In genomic region chr9:58159855-58160254, GRCm38 (mm10) we compare ENCODE assay signal across 10 mouse cellular contexts. TPM values are rescaled to one million over a fixed set of nuclear protein-coding genes. Genes with fewer than 3 reads are reported as not detected.
DNase-seq lines count a peak whose midpoint lies in the region; ATAC-seq and TF ChIP-seq lines count a peak whose summit lies in the region.
"Had no signal": no experiment of that assay in that cellular context is flagged by ENCODE, and none has a peak within 500 bp of the region (broad histone marks: within the 10 kb centered on the region; RNA-seq: fewer than 3 reads in every experiment).

No protein-coding gene starts in this region.

- no peak for TF ChIP-seq POLR2A in brain, embryonic 14.5 days (IDR thresholded peaks at IDR 0.05; ENCODE audit: borderline replicate concordance, extremely low read depth, insufficient read depth, insufficient read length, poor library complexity, severe bottlenecking)

- H3K4me3 ChIP-seq in kidney, embryonic 16.5 days (ENCODE audit: low read length) = no peak overlapping the region
- H3K4me3 ChIP-seq: liver, embryonic 13.5 days had no signal

- H3K9ac ChIP-seq in kidney, embryonic 16.5 days (replicated peaks; ENCODE audit: low read length) = peak overlapping the region; percentile 9; the same call in 1 of the 2 replicates
- H3K9ac ChIP-seq: liver, embryonic 13.5 days had no signal

- no peaks in the 10 kb centered on the region for H3K27me3 ChIP-seq in kidney, embryonic 16.5 days (ENCODE audit: insufficient read depth, low read length)
- H3K27me3 ChIP-seq: liver, embryonic 13.5 days had no signal

- no peak for DNase-seq in kidney, postnatal 36 days
- DNase-seq in brain, embryonic 14.5 days (ENCODE audit: low read depth) = peak; percentile 37
- peak; percentile 57 for DNase-seq in gastrocnemius, postnatal 25 days
- peak; percentile 36 to 40 for DNase-seq in left cerebral cortex, postnatal 36 days (ENCODE audit: low spot score in 2 of 2)
- no peak for DNase-seq in embryo, embryonic 10.5 days (ENCODE audit: low spot score)
- DNase-seq in adrenal gland, postnatal 25 days = no peak
- DNase-seq: liver, embryonic 13.5 days had no signal

- H3K36me3 ChIP-seq in kidney, embryonic 16.5 days (ENCODE audit: insufficient read depth, low read length) = no peaks in the 10 kb centered on the region
- H3K36me3 ChIP-seq: G1E; liver, embryonic 13.5 days had no signal

- H3K9me3 ChIP-seq in kidney, embryonic 16.5 days (ENCODE audit: low read length) = no peaks in the 10 kb centered on the region
- H3K9me3 ChIP-seq: G1E; liver, embryonic 13.5 days had no signal

- no peak for TF ChIP-seq CTCF in brain, embryonic 14.5 days (IDR thresholded peaks at IDR 0.05; ENCODE audit: borderline replicate concordance, extremely low read depth, insufficient read depth, insufficient read length)

- 45% methylated on average over 4 of the region's 4 CpGs for WGBS in kidney, embryonic 16.5 days

- no peak for ATAC-seq in kidney, embryonic 16.5 days (ENCODE audit: low FRiP score, low TSS enrichment)
- ATAC-seq in megakaryocyte, adult 5-6 weeks (ENCODE audit: poor library complexity, severe bottlenecking) = no peak

- H3K4me2 ChIP-seq in kidney, embryonic 16.5 days (replicated peaks; ENCODE audit: low read depth, low read length) = no peak overlapping the region
- H3K4me2 ChIP-seq: liver, embryonic 13.5 days had no signal

- intact Hi-C loops in left cerebral cortex, postnatal 36 days (cut with DNase I) = no loop called here

- H3K4me1 ChIP-seq in kidney, embryonic 16.5 days (ENCODE audit: insufficient read depth, low read length) = peaks cover 44% of the 10 kb centered on the region
- H3K4me1 ChIP-seq: liver, embryonic 13.5 days had no signal

- H3K27ac ChIP-seq in kidney, embryonic 16.5 days (ENCODE audit: low read length) = peak overlapping the region; percentile 97
- H3K27ac ChIP-seq: liver, embryonic 13.5 days had no signal

RNA-seq across cellular contexts. Expression of gene Ccdc33, which starts 41.2 kb away (rescaled TPM):
- 0.13 and 0.21 TPM in 2 replicates for polyA plus RNA-seq in kidney, embryonic 16.5 days (2015; fragmentation: Nextera tagmentation; extraction: Ambion mirVana)
- 0.89 and 1.2 TPM in 2 replicates for polyA plus RNA-seq in brain, embryonic 14.5 days (2012; rRNA removed)
- total RNA-seq in gastrocnemius, postnatal 25 days (2021) = not detected
- 1 to 10 TPM in 1 of 2 experiments, under 1 TPM in 1; 0.49 to 1.1 TPM for total RNA-seq in left cerebral cortex, postnatal 36 days (2021)
- 0.39 and 0.76 TPM in 2 replicates for total RNA-seq in adrenal gland, postnatal 25 days (2021)
- total RNA-seq in megakaryocyte, adult 5-6 weeks (2015) = not detected in 2 replicates
- not detected in 2 replicates for total RNA-seq in megakaryocyte, adult 5-6 weeks (2017)
- polyA plus RNA-seq: G1E; liver, embryonic 13.5 days had no signal

RNA-seq across cellular contexts. Expression of gene Islr, which starts 44.3 kb away (rescaled TPM):
- polyA plus RNA-seq in kidney, embryonic 16.5 days (2015; fragmentation: Nextera tagmentation; extraction: Ambion mirVana) = 94.8 and 96.1 TPM in 2 replicates
- 57.7 and 67.1 TPM in 2 replicates for polyA plus RNA-seq in brain, embryonic 14.5 days (2012; rRNA removed)
- total RNA-seq in gastrocnemius, postnatal 25 days (2021) = 10 to 100 TPM; 29.4 to 35.7 TPM
- total RNA-seq in left cerebral cortex, postnatal 36 days (2021) = 10 to 100 TPM; 13.8 to 16.8 TPM
- 10.0 and 13.3 TPM in 2 replicates for total RNA-seq in adrenal gland, postnatal 25 days (2021)
- total RNA-seq in megakaryocyte, adult 5-6 weeks (2015) = 0.16 and 0.33 TPM in 2 replicates
- total RNA-seq in megakaryocyte, adult 5-6 weeks (2017) = not detected in 2 replicates
- polyA plus RNA-seq: G1E had no signal

RNA-seq across cellular contexts. Expression of gene Islr2, which starts 44.3 kb away (rescaled TPM):
- polyA plus RNA-seq in kidney, embryonic 16.5 days (2015; fragmentation: Nextera tagmentation; extraction: Ambion mirVana) = 0.17 and 0.23 TPM in 2 replicates
- polyA plus RNA-seq in brain, embryonic 14.5 days (2012; rRNA removed) = 364 and 418 TPM in 2 replicates
- total RNA-seq in gastrocnemius, postnatal 25 days (2021) = 1 to 10 TPM; 4.2 to 4.6 TPM
- total RNA-seq in left cerebral cortex, postnatal 36 days (2021) = 10 to 100 TPM; 75.1 to 80.7 TPM
- total RNA-seq in adrenal gland, postnatal 25 days (2021) = 0.64 and 1.7 TPM in 2 replicates
- not detected in 2 replicates for total RNA-seq in megakaryocyte, adult 5-6 weeks (2015)
- total RNA-seq in megakaryocyte, adult 5-6 weeks (2017) = not detected in 2 replicates

Comparison
In these comparisons a context has a peak if more than half of its experiments do, and no peak if none do; other contexts are left out.
1. DNase-seq: peak in brain, embryonic 14.5 days (single experiment), gastrocnemius, postnatal 25 days (single experiment) and left cerebral cortex, postnatal 36 days (2 of 2); none in kidney, postnatal 36 days (0 of 2), embryo, embryonic 10.5 days (single experiment) and adrenal gland, postnatal 25 days (single experiment).
2. RNA of gene Islr2, which starts 44.3 kb away (total RNA-seq): 75.1 to 80.7 TPM in left cerebral cortex, postnatal 36 days; 4.2 to 4.6 TPM in gastrocnemius, postnatal 25 days, 0.64 to 1.7 TPM in adrenal gland, postnatal 25 days and not detected in megakaryocyte, adult 5-6 weeks; every median in the first group is over 10 times any median in the second.